Mouse (Mus musculus) monocyte, adult 2 months (primary cell): Measurements from ENCODE around the gene St3gal2.
"Not testable (repeated sequence)": the region's sequence is repeated elsewhere in the genome, so short reads cannot be mapped to it uniquely, and the experiment has no call there.

ENCODE experiments used
- DNase-seq, 2 experiments: peaks; one replicate each; pipeline ENCODE4 v3.0.0; 2022; ENCODE audit warnings: low spot score in 2 of 2, low read depth in 1 of 2

The St3gal2 gene

DNA sequence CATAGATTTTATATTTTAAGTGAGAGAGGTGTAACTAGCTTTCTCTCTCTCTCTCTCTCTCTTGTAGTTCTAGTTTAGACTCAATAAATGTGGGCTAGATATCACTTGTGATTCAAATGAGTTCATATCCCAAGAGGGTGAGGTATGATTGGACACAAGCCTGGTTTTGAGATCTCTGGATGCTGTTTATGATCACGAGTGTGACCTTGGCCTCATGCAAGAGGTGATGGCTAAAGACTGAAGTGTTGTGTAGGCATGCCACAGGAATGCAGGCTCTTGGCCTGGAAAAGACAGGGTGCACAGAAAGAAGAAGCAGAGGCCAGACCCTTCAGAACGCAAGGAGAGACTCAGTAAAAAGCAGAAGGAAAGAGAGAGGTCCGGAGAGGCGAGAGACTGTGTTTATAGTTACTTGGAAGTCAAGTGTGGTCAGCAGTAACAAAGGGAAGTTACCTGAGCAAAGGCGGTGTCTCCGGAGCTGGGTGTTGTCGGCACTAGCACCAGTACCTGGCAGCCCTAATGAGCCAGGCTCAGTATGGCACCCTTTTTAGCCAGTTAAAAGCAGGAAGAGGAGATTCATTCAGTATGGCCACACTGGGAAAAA is 24.7 kb downstream of the St3gal2 start:
- no peak for DNase-seq

DNA sequence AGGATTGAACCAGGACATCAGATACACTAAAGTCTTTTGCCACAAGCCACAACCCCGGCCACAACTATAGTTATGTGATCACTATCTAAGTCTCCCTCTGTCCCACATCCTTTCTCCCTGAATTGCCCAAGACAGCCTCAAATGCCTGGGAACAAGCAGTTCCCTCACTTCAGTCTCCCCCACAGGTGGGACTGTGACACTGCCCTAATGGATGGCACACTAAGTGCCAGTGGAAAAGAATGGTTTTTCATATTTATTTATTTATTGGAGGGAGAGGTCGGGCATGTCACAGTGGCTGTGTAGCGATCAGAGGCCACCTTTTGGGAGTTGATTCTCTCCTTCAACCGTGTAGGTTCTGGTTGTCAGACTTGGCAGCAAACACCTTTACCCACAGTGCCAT is 26.0 kb downstream of the St3gal2 start:
- DNase-seq, result no peak

DNA sequence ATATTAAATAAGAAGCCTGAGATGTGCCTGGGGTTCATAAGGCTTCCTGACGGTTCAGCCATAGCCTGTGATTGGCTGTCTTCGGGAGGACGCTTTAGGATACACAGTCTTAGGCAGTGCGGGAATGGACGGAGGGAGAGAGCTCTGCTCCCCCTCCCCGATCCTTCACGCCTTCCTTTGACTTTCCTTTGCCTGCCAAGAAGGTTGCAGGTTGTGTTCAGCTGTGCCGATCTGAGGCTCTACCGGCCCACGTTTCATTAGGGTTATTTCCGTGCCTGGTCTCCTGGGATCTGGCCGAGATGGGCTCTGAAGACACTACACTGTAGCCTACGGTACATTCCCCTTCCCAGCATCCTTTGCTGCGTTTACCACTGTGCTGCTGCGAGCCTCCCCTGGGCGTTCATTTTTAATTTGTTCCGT is 30.4 kb downstream of the St3gal2 start:
- no peak for DNase-seq

DNA sequence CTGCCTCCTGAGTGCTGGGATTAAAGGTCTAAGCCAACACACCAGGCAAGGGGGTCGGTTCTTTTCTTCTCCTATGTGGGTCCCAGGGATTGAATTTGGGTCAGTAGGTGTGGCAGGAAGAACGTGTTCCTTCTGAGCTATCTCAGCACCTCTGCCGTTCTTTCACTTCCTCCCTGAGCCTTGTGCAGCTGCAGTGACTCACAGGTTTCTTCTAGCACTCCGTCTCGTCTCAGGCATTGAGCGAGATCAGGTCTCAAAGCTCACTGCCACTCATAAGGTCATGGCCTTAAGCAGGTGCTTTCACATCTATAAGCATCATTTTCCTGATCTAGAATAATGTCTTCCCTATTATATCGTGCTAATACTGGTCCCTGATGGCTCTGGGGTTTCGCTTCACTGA is 35.1 kb downstream of the St3gal2 start:
- no peak for DNase-seq

DNA sequence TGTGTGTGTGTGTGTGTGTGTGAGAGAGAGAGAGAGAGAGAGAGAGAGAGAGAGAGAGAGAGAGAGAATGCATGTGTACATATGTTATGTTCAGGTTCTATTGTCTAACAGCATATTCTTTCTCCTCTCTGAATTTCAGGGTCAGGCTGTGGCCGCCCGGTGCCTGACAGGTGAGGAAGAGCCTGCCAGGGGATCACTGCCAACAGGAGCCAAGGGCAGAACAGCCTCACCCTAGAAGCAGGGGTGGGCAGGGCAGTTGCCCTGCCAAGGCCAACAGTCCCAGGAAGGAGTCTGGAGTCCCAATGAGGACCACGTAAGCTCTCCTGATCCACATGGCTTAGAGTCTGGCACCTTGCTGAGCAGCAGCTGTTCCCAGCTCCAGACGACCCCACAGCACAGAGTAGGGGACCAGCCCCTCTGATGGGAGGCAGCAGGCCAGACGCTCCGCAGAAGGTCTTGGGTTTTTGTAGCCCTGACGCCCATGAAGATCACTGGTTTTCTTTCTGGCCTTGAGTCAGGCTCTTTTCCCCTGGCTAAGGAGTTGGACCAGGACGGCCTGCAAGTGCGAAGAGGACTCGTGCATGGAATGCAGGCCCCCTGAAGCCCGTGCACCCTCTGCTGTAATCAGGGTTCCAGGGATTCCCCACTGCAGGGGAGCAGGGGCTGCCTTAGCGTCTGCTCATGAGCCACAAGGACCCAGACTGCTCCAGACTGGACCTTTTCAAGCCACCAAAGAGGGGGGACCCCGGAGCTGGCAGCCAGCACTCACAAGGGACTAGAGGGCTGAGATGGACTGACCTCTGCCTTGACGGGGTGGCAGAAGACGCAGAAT is 37.1 kb downstream of the St3gal2 start:
- DNase-seq, result no peak

DNA sequence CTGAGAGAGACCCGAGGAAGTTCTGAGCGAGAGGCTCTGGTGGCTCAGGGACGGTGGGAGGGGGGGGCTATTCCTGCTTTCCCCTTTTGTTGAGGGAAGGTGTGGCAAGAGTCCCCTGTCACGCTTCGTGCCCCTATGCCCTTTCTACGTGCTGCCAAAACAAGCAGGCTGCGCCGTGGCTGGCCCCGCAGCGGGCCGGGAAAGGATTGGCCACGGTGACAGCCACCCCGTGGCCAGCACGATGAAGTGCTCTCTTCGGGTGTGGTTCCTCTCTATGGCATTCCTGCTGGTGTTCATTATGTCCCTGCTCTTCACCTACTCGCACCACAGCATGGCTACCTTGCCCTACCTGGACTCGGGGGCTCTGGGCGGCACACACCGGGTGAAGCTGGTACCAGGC is 37.7 kb downstream of the St3gal2 start:
- DNase-seq, result no peak

DNA sequence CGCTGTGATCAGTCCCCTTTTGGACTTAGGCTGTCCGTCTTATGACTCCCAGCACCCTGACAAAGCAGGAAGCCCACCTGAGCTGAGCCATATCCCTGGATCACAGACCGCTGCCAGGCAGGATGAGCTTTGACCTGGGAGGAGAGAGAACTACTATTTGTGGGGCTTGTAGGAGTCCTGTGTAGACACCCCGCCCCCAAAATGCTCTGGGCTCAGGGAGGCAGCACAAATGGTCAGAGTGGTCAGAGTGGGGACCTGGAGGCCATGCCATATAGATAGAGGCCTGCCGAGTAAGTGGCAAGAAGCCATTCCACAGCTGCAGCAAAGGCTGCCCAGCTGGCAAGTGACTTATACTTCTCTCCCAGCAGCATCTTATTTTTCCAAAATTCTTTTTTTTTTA is 38.4 kb downstream of the St3gal2 start:
- DNase-seq, result no peak

DNA sequence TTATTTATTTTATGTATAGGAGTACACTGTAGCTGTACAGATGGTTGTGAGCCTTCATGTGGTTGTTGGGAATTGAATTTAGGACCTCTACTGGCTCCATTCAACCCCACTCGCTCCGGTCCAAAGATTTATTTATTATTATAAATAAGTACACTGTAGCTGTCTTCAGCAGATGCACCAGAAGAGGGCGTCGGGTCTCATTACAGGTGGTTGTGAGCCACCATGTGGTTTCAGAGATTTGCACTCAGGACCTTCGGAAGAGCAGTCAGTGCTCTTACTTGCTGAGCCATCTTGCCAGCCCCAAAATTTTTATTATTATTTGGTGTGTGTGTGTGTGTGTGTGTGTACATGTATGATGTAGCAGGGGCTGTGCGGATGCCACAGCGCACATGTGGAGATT is 38.8 kb downstream of the St3gal2 start:
- DNase-seq, result not testable (repeated sequence)

DNA sequence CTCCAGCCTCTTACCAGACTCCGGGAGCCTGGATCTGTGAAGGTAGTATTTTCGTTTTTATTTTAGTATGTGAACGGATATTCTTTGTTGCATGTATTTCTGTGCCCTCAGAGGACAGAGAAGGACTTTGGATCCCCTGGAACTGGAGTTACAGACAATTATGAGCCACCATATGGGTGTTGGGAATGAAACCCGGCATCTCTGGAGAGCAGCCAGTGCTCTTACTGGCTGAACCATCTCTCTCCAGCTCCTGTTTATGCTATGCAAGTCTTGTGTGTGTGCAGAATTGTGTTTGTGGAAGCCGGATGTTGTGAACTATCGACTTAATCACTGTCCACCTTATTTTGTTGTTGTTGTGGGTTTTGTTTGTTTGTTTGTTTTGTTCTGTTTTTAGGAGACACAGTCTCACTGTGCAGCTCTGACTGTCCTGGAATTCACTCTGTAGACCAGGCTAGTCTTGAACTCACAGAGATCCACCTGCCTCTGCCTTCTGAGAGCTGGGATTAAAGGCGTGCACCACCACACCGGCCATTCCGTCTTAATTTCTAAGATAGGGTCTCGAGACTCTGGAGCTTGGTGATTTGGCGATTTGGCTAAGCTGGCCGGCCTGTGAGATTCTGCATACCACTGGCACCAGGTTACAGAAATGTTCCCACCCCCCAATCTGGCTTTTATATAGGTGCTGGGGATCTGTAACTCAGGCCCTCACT is 39.5 kb downstream of the St3gal2 start:
- no peak for DNase-seq

DNA sequence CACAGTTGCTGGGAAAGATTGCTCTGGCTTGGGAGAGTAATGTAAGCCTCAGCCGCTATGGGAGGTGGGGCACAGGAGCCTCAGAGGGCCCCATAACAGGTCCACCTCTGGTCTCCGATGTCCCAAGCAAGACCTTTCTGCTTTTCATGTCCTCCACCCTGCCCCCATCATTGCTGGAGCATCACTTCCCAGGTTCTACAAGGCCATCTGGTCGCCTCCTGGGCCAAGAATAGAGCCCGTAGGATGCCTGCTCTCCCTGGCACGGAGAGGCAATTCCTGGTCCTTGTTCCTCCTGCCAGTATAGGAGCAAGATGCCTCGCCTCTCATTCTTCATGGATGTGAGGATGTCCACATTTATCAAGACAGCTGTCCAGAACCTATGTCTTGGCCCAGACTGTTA is 40.2 kb downstream of the St3gal2 start:
- no peak for DNase-seq

DNA sequence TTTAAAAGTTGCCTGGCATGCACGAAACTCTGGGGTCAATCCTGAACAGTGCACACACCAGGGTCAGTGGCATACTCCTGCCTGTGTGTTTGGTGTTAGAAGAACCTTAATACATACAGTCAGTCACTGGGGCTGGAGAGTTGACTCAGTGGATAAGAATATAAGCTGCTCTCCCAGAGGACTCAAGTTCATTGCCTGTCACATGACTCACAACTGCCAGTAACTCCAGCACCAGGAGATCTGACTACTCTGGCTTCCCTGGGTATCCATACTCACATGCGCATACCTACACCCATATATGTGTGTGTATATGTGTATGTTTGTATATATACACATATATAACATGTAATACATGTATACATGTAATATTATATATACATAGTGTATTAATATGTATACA is 43.3 kb downstream of the St3gal2 start:
- no peak for DNase-seq

DNA sequence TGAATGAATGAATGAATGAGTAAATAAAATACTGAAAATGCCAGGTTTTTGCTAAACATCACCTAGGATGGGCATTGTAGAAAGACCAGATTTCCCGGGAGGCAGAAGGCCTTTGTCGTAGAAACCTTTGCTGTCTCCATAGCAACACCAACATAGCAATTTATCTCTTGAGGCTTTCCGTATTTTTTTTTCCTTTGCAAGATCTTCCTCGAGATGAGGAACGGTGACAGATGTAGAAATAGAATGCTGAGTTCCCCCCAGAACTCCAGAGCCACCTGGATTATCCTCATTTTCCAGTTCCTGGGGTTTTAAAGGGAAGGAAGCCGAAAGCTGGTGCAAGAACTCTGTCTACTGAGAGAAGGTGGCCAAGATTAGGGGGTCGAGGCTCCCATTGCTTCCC is 44.9 kb downstream of the St3gal2 start:
- DNase-seq, result no peak

DNA sequence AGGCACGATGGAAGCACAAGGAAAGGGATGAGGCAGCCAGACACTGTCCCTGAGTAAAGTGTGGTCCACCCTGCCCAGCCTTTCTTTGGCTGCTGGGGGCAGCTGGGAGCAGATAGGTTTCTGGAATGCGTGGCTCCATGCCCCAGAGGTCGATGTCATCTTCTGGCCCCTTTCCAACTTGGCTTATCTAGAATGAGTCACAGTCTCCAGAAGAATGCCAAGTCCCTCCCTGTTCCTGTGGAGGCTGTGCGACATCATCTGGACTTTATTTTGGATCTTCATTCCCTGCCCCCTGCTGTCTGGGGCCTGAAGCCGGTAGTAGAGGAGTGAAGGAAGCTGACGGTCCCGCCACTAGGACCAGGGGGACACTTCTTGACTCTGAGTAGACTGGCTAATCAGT is 45.9 kb downstream of the St3gal2 start:
- no peak for DNase-seq

DNA sequence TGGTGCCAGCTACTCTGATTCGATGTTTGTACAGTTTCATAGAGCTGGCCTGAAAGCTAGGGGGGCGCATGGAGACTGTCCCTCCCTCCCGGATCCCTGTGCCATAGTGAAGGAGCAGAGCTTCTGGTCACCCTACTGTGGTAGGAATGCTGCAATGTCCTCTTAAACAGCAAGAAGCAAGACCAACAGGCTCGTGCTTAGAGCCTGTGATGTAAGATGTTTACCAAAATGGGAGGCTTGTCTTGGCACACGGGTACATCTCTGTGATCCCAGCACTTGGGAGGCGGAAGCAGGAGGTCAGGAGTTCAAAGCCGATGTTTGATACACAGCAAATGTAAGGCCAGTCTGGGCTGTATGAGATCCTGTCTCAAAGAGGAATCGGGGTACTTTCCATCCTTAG is 46.9 kb downstream of the St3gal2 start:
- DNase-seq, result no peak

DNA sequence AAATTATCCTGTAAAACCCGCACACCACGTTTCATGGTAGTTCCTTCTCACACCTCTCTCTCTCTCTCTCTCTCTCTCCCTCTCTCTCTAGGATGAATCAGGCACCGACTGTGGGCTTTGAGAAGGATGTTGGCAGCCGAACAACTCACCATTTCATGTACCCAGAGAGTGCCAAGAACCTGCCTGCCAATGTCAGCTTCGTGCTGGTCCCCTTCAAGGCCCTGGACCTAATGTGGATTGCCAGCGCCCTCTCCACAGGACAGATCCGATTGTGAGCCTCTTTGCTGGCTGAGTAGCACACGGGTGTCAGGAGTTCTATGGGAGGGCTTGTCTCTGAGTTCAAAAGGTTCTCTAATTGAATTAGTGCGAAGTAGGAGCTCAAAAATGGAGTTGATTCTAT is 47.6 kb downstream of the St3gal2 start:
- DNase-seq, result no peak

DNA sequence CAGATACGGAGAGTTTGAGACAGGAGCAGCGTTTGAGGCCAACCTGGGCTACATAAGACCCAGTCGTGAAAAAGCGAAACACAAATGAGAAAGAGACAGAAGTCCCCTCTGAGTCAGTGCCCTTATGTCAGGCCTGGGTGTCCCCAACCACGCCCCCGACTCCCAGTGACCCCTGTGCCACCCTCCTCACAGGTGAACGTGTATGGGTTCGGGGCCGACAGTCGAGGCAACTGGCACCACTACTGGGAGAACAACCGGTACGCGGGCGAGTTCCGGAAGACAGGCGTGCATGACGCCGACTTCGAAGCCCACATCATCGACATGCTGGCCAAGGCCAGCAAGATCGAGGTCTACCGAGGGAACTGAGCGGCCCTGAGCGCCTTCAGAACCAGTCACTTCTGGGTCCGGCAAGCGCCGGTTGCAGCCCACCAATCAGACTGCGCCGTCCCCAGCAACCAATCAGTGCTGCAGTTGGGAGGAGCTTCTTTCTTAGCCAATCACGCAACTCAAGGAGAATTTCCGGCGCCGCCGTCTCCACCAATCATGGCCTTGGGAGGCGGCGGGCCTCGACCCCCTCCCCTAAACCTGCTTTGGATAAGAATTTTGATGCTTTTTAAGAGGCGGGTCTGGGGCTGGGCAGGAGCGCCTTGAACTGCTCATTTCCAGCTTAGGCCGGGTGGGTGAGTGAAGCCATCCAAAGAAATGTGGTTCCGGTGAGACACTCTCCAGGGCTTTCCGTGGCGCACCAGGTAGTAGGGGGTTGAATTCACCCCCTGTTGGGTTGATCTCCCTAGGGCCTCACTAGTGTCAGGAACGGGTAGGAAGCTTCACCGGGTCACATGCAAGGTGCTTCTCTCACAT is 50.4 kb downstream of the St3gal2 start:
- DNase-seq, result peak; percentile 52 to 77

DNA sequence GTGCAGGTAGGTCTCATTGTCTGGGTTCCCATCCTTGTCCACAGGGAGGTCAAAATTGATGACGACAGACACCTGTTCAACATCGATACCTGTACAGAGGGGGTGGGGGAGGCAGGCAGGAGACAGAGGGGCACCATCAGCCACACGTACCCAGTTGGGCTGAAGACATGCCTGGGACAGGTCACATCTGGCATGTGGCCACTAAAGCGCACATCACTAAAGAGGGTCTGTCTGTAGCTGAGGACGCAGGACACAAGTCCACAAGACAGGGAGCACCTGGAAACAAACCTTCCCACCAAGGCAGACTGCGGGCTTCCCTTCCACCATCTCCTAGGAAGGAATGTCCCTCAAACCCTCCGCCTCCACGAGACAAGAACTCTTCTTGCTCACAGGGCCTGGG is 56.8 kb downstream of the St3gal2 start:
- DNase-seq, result not testable (repeated sequence)

DNA sequence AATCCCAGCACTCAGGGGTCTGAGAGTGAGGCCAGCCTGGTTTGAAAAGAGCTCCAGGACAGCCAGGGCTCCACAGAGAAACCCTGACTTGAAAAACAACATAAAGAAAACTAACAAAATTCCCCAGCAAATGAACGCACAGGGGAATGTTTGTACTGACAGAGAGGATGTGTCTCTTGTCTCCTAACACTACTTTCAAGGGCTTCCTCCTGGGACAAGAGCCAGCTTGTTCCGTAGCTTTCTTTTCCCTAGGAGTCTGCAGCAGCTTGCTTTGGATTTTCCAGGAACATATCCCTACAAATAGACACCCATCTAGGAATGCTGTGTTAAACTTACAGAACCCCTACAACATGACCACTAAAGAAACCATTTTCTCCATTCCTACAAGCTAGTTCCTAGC is 58.3 kb downstream of the St3gal2 start:
- DNase-seq, result not testable (repeated sequence)

DNA sequence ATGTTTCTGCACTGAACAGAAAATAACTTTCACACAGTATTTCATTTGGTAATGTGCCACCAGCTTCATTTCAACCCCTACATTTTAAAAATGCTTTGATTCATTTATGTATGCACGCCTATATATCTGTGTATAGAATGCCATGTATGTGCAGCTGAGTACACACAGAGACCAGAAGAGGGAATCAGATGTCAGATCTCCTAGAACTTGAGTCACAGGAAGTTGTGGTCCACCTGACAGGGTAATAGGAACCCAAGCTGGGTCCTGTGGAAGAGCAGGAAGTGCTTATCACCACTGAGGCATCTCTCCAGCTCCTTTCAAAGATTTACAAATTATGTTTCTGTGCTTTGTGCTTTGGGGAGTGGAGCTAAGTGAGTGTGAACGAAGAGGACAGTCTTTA is 61.6 kb downstream of the St3gal2 start:
- no peak for DNase-seq

DNA sequence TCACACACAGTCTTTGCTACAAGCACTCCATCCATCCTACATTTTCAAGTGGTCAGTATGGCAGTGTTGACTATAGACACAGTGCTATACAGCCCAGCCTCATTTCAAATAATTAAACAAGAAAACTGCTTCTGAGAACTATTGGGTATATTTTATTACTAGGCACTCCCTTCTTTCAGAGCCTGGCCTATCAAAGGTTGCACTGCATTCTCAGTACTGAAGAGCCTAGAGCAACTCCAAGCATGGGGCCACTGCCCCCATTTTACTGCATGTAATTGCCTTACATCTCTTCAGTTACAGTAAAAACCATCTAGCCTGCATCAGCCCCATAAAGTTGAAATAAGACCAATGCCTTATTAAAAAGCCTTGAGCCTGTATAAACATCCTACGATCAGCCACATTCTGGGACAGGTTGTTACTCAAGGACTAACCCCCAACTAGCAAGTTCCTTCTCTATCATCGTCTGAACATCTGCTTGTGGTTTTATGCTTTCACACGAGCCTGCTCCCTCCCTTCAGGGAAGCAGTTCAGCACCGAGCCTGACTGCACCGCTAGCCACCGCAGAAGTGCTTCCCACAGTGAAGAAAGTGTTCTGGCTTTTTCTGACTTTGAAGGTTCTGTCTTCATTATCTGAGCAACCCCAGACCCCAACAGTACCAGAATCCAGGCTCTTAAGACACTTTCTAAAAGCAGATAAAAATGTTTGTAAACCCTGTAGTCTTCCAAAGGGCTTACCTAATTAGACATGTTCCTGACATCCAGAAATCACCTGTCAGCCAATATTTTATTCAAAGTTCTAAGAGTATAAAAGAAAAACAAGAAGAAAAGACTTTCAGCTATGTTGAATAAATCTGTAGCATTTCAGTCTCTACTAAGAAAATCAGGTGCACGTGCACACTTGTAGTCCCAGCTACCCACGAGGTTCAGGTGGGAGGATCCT is 68.4 kb downstream of the St3gal2 start:
- no peak for DNase-seq
